Mouse (Mus musculus) right cerebral cortex, postnatal 10 days (tissue): ENCODE measurements around the gene Lrp1.
"Not testable (repeated sequence)": the region's sequence is repeated elsewhere in the genome, so short reads cannot be mapped to it uniquely, and the experiment has no call there.

Experiments
- DNase-seq, 2 experiments: peaks; one replicate each; pipeline ENCODE4 v3.0.0; 2021; ENCODE audit warnings: low spot score in 2 of 2

The Lrp1 gene

DNA sequence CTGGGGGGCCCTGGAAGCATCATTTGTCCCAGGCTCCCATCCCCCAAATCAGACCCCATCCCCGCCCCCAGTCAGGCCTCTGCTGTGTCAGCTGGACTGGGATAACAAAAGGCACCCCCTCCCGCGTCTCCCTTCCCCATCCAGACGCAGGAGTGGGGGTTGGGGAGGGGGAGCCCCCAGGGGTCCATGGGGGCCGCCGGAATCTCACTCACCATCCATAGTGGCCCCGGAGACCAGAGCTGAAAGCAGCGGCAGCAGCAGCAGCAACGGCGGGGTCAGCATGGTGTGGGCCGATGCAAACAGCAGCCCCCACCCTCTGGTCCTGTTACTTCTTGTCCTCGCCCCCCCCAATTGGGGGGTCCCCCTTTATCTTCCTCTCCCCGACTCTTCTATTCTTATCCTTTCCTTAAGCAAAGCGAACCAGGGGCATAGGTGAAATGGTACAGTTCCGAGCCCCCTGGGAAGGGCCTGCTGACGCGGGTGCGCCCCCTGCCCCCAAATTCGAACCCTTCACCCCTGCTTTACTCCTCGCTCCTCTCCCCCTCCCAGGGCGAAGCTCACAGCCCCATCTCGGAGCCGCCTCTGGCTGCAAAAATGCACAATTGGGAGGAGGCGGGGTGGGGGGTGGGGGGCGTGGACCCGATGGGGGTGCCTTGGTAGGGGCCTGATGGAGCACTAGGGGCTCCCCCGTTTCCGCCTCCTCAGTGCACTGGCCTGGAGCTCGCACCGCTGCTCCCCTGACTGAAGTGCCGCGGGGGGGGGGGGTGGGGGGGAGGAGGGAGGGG lies at the start of gene Lrp1:
Gene Lrp1 (minus strand): TSS at position 743 of the 785 bp plus-strand sequence.
- DNase-seq = peak in 1 of 2 experiments; percentile 73

DNA sequence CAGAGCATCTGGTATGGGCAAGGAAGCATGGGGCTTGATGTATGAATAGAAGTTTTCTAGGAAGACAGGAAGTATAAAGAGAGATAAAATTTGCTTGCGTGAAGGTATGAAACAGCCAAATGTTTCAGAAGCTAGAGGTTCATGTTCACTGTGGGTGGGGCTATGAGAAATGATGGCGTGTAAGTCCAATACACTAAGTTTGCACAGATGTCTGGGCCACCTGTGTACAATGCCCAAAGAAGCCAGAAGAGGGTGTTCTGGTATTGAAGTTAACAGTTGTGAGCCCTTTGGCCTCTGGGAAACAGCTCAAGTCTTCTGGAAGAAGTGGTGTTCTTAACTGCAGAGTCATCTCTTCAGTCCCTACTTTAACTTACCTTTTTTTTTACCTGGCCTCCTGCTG lies 49.2 kb upstream of the Lrp1 start:
- DNase-seq = no peak

- DNase-seq = peak; percentile 85 to 92
Observed at GRCm38 (mm10) chr10:127669170-127669569, 48.2 kb upstream of the Lrp1 start.

GRCm38 (mm10) chr10:127668093-127669050 lies 47.4 kb upstream of the Lrp1 start, which contains the start of gene Nab2:
TSS of gene Nab2 (minus strand) at chr10:127668568.
- peak; percentile 88 to 89 for DNase-seq

DNA sequence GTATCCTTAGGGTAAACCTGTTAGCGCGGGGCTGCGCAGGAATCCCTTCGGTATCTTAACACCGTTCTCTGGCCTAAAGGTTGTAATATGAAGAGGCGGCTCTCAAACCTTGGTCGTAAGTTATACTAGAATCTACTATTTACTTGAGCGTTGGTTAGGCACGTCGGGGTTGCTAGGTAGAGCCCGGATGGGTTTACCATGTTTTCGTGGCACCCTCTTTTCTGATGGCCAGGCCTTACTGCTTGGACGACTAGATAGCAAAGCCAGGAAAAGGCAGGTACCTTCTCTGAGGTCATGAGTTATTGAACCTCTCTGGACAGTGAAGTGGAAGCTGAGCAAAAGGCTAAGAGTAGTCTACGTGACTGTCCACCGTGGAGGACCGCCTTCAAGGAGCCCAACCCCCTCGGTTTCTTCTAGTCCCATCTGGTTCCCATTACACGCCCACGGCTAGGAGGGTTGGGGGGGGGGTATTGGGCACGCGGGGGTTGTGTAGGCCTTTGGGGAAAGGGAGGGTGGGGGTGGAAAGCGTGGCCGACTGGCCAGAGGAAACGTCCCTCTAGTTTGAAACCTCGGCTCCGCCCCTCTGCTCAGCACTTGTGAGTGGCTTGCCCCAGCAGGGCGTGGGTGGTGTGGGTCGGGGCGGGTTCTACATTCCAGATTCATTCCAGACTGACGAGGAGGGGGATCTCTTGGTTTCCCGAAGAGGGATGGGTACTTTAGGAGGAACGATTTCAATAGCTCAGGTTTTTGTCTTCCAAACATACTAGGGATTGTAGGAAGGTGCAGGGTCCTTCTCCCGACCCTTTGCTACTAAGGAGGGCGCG lies 46.5 kb upstream of the Lrp1 start:
- peak; percentile 86 to 90 for DNase-seq

DNA sequence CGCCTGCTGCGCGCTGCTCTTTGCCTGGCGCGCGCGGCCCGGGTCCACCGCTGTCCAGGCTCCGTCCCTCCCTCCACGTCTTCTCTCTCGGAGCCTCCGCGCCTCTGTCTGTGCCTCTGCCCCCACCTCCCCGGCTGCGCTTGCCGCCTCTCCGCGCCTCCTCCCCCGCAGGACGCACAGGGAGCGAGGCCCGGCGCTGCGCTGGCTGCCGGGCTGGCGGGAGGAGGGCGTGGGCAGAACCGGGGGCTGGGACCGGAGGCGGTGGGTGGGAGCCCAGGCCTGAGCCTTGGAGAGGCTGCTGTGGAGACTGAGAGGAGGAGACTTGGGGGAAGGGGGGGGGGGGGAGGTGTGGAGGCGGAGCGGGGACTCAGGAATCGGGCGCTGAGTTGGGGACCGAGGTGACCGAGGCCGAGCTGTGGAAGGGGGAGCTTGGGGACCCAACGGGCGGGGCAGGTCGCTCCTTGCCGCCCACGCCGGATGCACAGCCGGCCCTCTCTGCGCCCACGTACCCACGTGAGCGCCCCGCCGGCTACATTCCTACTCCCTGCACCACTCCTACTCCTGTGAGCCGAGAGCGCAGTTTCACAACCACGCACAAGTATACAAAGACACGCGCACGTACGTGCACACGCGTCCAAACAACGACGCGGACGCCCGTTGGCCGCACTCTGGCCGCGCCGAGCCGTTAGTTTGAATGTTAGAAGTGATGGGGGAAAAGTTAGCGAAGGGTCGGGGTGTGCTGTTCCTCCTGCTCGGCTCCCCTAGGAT lies 45.7 kb upstream of the Lrp1 start, which contains the start of gene Nemp1:
Gene Nemp1 (plus strand): TSS at position 401 of the 768 bp plus-strand sequence.
- peak; percentile 82 to 90 for DNase-seq

DNA sequence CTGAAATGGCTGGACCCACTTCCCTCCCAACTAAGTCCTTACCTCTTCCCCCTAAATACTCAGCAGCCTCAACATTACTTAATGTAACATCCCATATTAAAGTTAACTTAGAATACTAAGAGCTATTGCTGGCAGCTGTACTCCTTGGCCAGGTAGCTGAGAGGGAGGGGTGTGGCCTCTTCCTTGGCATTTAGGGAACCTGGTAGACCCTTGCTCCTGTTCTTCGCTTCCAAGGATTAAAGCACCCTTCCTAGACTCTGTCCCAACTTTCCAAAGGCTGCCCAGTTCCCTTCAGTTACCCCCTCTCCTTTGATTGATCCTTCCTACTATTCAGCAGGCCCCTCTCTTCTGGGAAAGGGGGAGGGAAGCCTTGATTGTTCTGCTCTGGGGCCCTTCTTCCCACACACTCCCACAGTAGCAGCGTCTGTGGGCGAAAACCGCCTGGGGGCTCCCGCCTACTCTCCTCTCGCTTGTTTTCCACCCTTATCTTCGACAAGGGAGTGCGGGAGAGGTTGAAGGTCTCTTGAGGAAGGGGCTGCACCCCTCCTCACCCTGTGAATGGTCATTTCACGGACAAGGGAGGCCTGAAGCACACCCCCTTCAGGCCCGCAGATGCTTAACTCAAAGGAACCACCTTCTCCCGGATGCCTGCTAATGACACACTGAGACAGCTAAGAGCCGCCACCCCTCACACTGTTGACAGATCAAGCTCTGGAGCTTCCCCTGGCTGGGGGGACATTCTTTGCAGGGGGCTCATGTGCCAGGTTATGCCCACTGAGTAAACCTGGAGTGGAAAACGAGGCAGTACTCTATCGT lies 44.6 kb upstream of the Lrp1 start:
- peak in 1 of 2 experiments; percentile 37 for DNase-seq

GRCm38 (mm10) chr10:127664891-127665290 lies 43.9 kb upstream of the Lrp1 start:
- DNase-seq = no peak

- peak in 1 of 2 experiments; percentile 38 for DNase-seq
Observed at GRCm38 (mm10) chr10:127664166-127664565, 43.2 kb upstream of the Lrp1 start.

- no peak for DNase-seq
Observed at GRCm38 (mm10) chr10:127663590-127663989, 42.6 kb upstream of the Lrp1 start.

GRCm38 (mm10) chr10:127662666-127663253 lies 41.8 kb upstream of the Lrp1 start:
- DNase-seq = peak in 1 of 2 experiments; percentile 61

- DNase-seq = peak; percentile 76 to 78
Observed at GRCm38 (mm10) chr10:127661915-127662663, 41.1 kb upstream of the Lrp1 start.

GRCm38 (mm10) chr10:127661291-127661914 lies 40.5 kb upstream of the Lrp1 start:
- peak in 1 of 2 experiments; percentile 35 for DNase-seq

DNA sequence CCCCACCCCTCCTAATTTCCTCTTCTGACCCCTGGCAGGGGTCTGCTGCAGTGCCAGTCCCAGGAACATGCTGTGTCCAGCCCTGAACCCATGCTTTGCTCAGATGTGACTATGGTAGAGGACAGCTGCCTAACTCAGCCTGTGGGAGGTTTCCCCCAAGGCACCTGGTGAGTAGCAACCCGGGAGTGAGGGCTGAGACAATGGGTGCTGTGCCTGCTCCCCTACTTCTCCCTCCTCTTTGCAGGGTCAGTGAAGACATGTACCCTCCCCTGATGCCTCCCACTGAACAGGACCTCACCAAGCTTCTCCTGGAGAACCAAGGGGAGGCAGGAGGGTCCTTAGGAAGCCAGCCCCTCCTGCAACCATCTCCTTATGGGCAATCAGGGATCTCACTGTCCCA lies 38.6 kb upstream of the Lrp1 start:
- DNase-seq = no peak

- no peak for DNase-seq
Observed at GRCm38 (mm10) chr10:127658076-127658475, 37.1 kb upstream of the Lrp1 start.

- not testable (repeated sequence) for DNase-seq
Observed at GRCm38 (mm10) chr10:127657617-127658016, 36.7 kb upstream of the Lrp1 start.

DNA sequence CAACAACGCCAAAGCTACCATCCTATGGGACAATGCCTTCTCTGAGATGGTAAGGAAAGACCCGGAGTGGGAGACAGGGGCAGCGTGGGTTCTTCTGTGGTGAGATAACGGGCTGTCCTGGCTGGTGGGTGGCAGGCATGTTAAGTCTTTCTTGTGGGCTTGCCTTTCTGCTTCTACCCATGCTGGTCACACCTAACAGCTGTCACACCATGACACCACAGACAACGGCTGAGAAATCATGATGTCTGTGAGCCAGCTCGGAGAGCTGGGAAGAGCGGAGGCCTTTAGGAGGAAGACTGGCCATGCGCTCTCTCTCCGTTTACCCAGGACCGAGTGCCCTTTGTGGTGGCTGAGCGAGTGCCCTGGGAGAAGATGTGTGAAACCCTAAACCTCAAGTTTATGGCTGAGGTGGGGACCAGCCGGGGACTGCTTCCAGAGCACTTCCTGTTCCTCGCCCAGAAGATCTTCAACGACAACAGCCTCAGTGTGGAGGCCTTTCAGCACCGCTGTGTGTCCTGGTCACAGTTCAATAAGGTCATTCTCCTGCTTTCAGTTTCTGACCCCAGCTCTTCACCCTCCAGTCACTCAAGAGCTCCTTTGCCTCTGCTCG lies 34.1 kb upstream of the Lrp1 start:
- no peak for DNase-seq
